Mouse (Mus musculus) kidney, adult 2 months (tissue): ENCODE results near the gene Kalrn. TPM values are rescaled to one million over a fixed set of nuclear protein-coding genes. Genes with fewer than 3 reads are reported as not detected.

Experiments
- DNase-seq: peaks from one replicate; pipeline ENCODE4 v3.0.0; 2021
- H3K27ac ChIP-seq: fragments of 200-500 bp; 2 replicates; pipeline ENCODE4 v1.5.1; 2012; ENCODE audit warnings: low read depth, low read length, control low read depth, inconsistent platforms; ENCODE audit not compliant: insufficient read depth
- H3K27me3 ChIP-seq: fragments of 200-500 bp; replicated peaks from 2 replicates; pipeline ENCODE4 v1.6.1; 2012; ENCODE audit warnings: mild to moderate bottlenecking, moderate library complexity, low read length, inconsistent platforms; ENCODE audit not compliant: control insufficient read depth, insufficient read depth
- H3K36me3 ChIP-seq: fragments of 200-500 bp; 2 replicates; pipeline ENCODE4 v1.6.1; 2012; ENCODE audit warnings: mild to moderate bottlenecking, moderate library complexity, low read length, inconsistent platforms; ENCODE audit not compliant: control insufficient read depth, insufficient read depth
- H3K4me1 ChIP-seq: fragments of 200-500 bp; 2 replicates; pipeline ENCODE4 v1.6.1; 2011; ENCODE audit warnings: low read length; ENCODE audit not compliant: control insufficient read depth, insufficient read depth
- H3K4me3 ChIP-seq: fragments of 200-500 bp; 2 replicates; pipeline ENCODE4 v1.5.1; 2011; ENCODE audit warnings: mild to moderate bottlenecking, low read depth, low read length, control low read depth; ENCODE audit not compliant: insufficient read depth
- CTCF ChIP-seq: fragments of 200-500 bp; conservative IDR thresholded peaks from 2 replicates; pipeline ENCODE4 v1.5.1; 2011; ENCODE audit warnings: low read depth, mild to moderate bottlenecking, control low read depth, low read length, moderate library complexity, mixed read lengths; ENCODE audit not compliant: insufficient read depth, insufficient read length
- POLR2A ChIP-seq: fragments of 200-500 bp; IDR thresholded peaks from one replicate; pipeline ENCODE4 v1.6.1; 2011; ENCODE audit warnings: low read depth, low read length, control low read depth
- WGBS: fragments of 180-500 bp; shearing (Covaris S2); methylation state at CpG from one replicate; pipeline ENCODE4 v1.1.7; 2018; 5-methylcytosine and 5-hydroxymethylcytosine counted together
- polyA plus RNA-seq: library from polyadenylated mRNA; depleted of rRNA; stranded (reverse); fragments of >200 nt; gene quantifications from 2 replicates; pipeline ENCODE4 v1.2.3, GENCODE M21; 2012; rRNA removed

The Kalrn gene
- polyA plus RNA-seq, 1 experiment = 8.6 TPM

DNA sequence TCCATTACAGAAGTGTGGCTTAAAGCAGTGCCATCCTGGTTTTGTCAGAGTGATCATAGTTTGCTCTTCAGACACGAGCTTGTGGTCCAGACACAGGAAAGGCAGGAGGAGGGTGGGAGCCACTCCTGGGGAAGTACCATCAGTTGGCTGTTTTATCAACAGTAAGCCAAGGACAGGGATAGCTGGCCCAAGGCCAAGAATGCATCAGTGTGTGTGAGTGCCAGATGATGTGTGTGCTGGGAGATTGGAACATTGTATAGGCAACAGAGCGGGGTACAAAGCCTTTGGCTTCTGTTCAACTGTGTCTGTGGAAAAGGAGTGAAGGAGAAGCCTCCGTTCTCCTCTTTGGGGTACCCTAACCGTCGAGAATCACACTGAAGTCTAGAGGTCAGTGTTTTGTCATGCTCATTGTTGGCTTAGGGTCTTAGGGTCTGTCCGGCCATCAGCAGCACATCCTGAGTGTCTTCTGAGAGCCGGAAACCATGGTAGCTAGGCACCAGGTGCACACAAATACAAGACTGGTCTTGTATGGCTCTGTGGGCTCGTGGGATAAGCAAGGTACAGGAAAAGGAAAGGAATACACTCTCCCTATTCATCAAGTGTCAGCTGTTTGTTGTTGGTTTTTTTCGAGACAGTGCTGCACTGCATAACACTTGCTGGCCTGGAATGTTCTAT lies 644.4 kb downstream of the Kalrn start:
- WGBS = 69% methylated on average over 9 of the region's 9 CpGs
- no peak for DNase-seq
- Histone ChIP-seq H3K4me1 (peaks cover 34% of the 10 kb centered on the region), H3K27me3 (no peaks in the 10 kb centered on the region), H3K36me3 (no peaks in the 10 kb centered on the region), H3K4me3 (no peak overlapping the region), H3K27ac (no peak overlapping the region)
- TF ChIP-seq CTCF (no peak), POLR2A (no peak)

GRCm38 (mm10) chr16:33927263-33927824 lies 646.0 kb downstream of the Kalrn start:
- no peaks in the 10 kb centered on the region for H3K27me3 ChIP-seq
- WGBS = 52% methylated on average over 6 of the region's 6 CpGs
- no peaks in the 10 kb centered on the region for H3K36me3 ChIP-seq
- H3K4me3 ChIP-seq = no peak overlapping the region
- DNase-seq = peak; percentile 85
- no peak for TF ChIP-seq CTCF
- H3K27ac ChIP-seq = peak overlapping the region; percentile 57
- H3K4me1 ChIP-seq = peaks cover 26% of the 10 kb centered on the region

DNA sequence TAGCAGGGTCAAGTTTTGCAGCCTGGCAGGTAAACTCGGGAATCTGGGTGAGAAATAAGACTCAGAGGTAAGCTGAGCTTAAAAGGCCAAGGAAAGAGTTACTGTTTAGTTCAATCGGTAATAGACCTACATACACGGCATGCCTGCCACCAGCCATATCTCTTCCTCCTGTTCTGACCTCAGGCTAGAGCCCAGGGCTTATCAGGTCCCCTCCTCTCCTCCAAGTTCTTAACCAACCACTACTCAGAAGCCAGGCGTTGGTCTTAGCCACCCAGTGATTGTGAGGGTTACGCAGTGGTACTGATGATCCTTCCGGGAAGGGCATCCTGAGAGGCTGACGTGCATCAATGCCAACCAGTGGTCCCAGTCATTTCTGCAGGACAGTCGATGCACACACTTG lies 649.6 kb downstream of the Kalrn start:
- no peak for DNase-seq
- Histone ChIP-seq H3K27ac (no peak overlapping the region), H3K36me3 (no peaks in the 10 kb centered on the region; the same call in 1 of the 2 replicates), H3K4me3 (no peak overlapping the region), H3K4me1 (peaks cover 12% of the 10 kb centered on the region; the same call in 1 of the 2 replicates), H3K27me3 (no peaks in the 10 kb centered on the region)
- 82% methylated on average over 8 of the region's 8 CpGs for WGBS
- no peak for TF ChIP-seq CTCF
- no peak for TF ChIP-seq POLR2A

GRCm38 (mm10) chr16:33923001-33923316 lies 650.4 kb downstream of the Kalrn start:
- H3K27ac ChIP-seq = peak overlapping the region; percentile 69
- H3K27me3 ChIP-seq = no peaks in the 10 kb centered on the region
- H3K36me3 ChIP-seq = no peaks in the 10 kb centered on the region; the same call in 1 of the 2 replicates
- no peak overlapping the region for H3K4me3 ChIP-seq
- DNase-seq = no peak
- no peak for TF ChIP-seq POLR2A
- no peak for TF ChIP-seq CTCF
- WGBS = 54% methylated on average over 5 of the region's 5 CpGs
- H3K4me1 ChIP-seq = peaks cover 8% of the 10 kb centered on the region; the same call in 1 of the 2 replicates

- H3K27me3 ChIP-seq = no peaks in the 10 kb centered on the region
- no peak overlapping the region for H3K4me3 ChIP-seq
- H3K36me3 ChIP-seq = no peaks in the 10 kb centered on the region; the same call in 1 of the 2 replicates
- no peak for TF ChIP-seq CTCF
- no peak for TF ChIP-seq POLR2A
- DNase-seq = peak; percentile 68
- H3K27ac ChIP-seq = peak overlapping the region; percentile 69
- WGBS = 46% methylated on average over 18 of the region's 18 CpGs
- peaks cover 11% of the 10 kb centered on the region; the same call in 1 of the 2 replicates for H3K4me1 ChIP-seq
Observed at GRCm38 (mm10) chr16:33922111-33923000, 651.0 kb downstream of the Kalrn start.

DNA sequence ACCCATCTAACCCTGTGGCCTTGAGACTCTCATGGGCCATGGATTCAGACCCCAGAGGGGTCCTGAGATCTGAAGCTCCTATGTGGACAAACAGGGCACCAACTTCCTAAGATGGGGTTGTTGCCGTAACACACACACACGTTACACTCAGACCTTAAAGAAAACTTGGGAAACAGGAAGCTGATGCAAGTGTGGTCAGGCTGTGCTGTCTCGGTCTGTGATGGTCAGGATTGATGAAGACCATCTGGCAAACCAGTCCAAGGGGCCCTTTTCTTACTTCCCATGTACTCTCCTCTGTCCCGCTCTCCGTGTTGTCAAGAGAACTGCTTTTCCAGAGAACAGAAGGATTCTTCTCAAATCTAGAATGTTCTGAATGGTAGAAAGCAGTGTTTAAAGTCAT lies 651.8 kb downstream of the Kalrn start:
- Histone ChIP-seq H3K27me3 (no peaks in the 10 kb centered on the region), H3K27ac (peak overlapping the region; percentile 60), H3K4me1 (peaks cover 18% of the 10 kb centered on the region), H3K4me3 (no peak overlapping the region), H3K36me3 (no peaks in the 10 kb centered on the region; the same call in 1 of the 2 replicates)
- WGBS = 78% methylated on average over 5 of the region's 5 CpGs
- TF ChIP-seq POLR2A (no peak), CTCF (no peak)
- DNase-seq = no peak

Other genes starting within 250 kb of the Kalrn start
- 0.41 TPM in 1 of 2 replicates, not detected in the other for gene Ropn1, start 76.4 kb upstream of the Kalrn start, polyA plus RNA-seq
- gene Ccdc14, start 117.1 kb upstream of the Kalrn start, polyA plus RNA-seq = 0.88 and 0.91 TPM in 2 replicates
- gene Mylk, start 171.7 kb upstream of the Kalrn start, polyA plus RNA-seq = 64.7 and 77.2 TPM in 2 replicates